Mouse (Mus musculus) forebrain, embryonic 12.5 days (tissue): ENCODE measurements around the gene Spin1. TPM values are rescaled to one million over a fixed set of nuclear protein-coding genes. Genes with fewer than 3 reads are reported as not detected.

Experiments
- ATAC-seq: fragments of 200-750 bp; cut with Nextera tagmentation; 2 replicates; pipeline ENCODE4 v1.8.0; 2017; ENCODE audit warnings: moderate TSS enrichment; ENCODE audit not compliant: low FRiP score
- H3K27ac ChIP-seq: fragments of 300-500 bp; sonication (generic); 2 replicates; pipeline ENCODE4 v1.5.1; 2016; ENCODE audit warnings: mild to moderate bottlenecking
- H3K27me3 ChIP-seq: fragments of 300-500 bp; sonication (generic); 2 replicates; pipeline ENCODE4 v1.6.1; 2016; ENCODE audit warnings: mild to moderate bottlenecking
- H3K36me3 ChIP-seq: fragments of 300-500 bp; sonication (generic); replicated peaks from 2 replicates; pipeline ENCODE4 v1.6.1; 2016; ENCODE audit warnings: mild to moderate bottlenecking
- H3K4me1 ChIP-seq: fragments of 300-500 bp; sonication (generic); 2 replicates; pipeline ENCODE4 v1.6.1; 2016
- H3K4me2 ChIP-seq: fragments of 300-500 bp; sonication (generic); 2 replicates; pipeline ENCODE4 v1.6.1; 2016; ENCODE audit warnings: mild to moderate bottlenecking, moderate library complexity
- H3K4me3 ChIP-seq: fragments of 300-500 bp; sonication (generic); replicated peaks from 2 replicates; pipeline ENCODE4 v1.5.1; 2016; ENCODE audit warnings: mild to moderate bottlenecking
- H3K9ac ChIP-seq: fragments of 300-500 bp; sonication (generic); 2 replicates; pipeline ENCODE4 v1.6.1; 2016; ENCODE audit warnings: mild to moderate bottlenecking
- H3K9me3 ChIP-seq: fragments of 300-500 bp; sonication (generic); 2 replicates; pipeline ENCODE4 v1.6.1; 2016
- WGBS: fragments of 180-500 bp; shearing (Covaris S2); methylation state at CpG from one replicate; pipeline ENCODE4 v1.1.7; 2016; 5-methylcytosine and 5-hydroxymethylcytosine counted together
- polyA plus RNA-seq: library from polyadenylated mRNA; unstranded; fragments of >200 nt; fragmentation: Nextera tagmentation; extraction: Ambion mirVana; gene quantifications from 2 replicates; pipeline ENCODE4 v1.2.1, GENCODE M21; 2016

Spin1 gene
- polyA plus RNA-seq, 1 experiment from 2014 or later: 120 TPM

DNA sequence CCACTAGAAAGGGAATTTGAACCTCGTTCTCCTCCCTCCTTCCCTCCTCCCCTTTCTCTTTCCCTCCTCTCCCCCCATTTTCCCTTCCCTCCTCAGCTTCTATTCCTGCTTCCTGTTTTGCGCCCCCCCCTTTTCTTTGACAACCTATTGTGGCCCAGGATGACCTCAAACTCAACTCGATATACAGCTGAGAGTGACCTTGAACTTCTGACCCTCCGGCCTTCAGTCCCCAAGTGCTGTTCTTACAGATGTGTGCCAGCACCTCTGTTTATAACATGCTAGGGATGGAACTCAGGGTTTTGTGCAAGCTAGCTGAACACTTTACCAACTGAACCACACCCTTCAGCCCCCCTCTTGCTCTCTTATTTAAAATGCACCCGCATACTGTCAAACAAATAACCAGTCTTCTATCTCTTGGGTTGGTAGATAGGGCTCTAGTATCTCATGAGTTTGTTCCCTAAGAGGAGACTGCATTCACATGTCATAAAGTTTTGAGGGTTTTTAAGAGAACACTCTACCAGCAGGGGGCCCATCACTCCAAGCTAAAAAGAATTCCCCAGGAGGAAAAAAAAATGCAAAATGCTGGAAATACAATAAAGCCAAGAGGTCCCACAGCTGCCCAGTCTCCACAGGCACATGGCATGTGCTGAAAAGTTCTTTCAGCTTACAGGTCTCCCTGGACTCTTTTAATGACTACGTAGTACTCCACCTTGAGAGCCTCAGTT is 90.9 kb downstream of the Spin1 start:
- ATAC-seq: no peak
- no peaks in the 10 kb centered on the region for H3K36me3 ChIP-seq
- 86% methylated on average over 6 of the region's 6 CpGs for WGBS

DNA sequence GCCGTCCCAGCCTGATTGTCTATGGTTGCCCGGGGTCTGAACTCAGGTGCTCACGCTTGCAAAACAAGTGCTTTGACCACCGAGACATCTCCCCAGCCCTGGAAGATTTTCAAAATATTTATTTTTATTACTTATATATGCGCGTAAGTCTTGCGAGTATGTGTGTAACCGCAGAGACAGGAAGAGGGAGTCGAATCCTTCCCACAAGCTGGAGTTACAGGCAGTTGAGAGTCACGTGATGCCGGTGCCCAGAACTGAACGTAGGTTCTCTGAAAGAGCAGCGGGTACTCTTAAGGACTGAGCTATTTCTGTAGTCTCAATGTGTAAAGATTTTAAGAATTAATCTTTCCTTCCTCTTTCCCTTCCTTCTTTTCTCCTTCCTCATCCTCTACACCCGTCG is 93.2 kb downstream of the Spin1 start:
- Histone ChIP-seq H3K9me3 (no peaks in the 10 kb centered on the region), H3K27me3 (no peaks in the 10 kb centered on the region), H3K36me3 (no peaks in the 10 kb centered on the region), H3K4me3 (no peak overlapping the region), H3K27ac (no peak overlapping the region), H3K9ac (no peak overlapping the region), H3K4me1 (no peaks in the 10 kb centered on the region), H3K4me2 (no peak overlapping the region)
- no peak for ATAC-seq
- WGBS: 92% methylated on average over 15 of the region's 15 CpGs

More for the DNA sequence above, 90.9 kb downstream of the Spin1 start:
- Histone ChIP-seq H3K9me3 (no peaks in the 10 kb centered on the region), H3K4me2 (no peak overlapping the region), H3K4me3 (no peak overlapping the region), H3K27me3 (no peaks in the 10 kb centered on the region), H3K27ac (no peak overlapping the region), H3K4me1 (no peaks in the 10 kb centered on the region), H3K9ac (no peak overlapping the region)

DNA sequence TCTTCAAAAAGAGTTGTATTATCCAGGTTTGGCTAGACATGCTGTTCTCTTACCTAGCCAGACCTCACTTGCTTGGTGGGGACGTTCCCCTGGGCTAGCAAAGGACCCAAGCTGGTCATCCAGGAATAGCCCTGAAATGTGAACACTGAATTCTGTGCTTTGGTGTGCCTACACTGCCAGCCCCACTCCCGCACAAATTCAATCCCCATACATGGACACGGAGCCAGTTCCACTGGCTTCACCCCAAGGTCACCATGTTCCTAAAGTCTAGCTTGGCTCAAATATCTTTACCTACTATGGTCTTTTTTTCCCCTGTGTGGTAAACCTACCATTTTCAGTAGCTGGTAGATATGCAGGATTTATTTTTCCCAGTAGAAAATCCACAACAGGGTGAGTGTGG is 97.0 kb downstream of the Spin1 start:
- no peak overlapping the region for H3K4me3 ChIP-seq
- H3K9me3 ChIP-seq: no peaks in the 10 kb centered on the region
- H3K36me3 ChIP-seq: no peaks in the 10 kb centered on the region
- no peak for ATAC-seq
- H3K27ac ChIP-seq: no peak overlapping the region
- H3K27me3 ChIP-seq: no peaks in the 10 kb centered on the region
- H3K4me2 ChIP-seq: no peak overlapping the region
- H3K9ac ChIP-seq: no peak overlapping the region
- no peaks in the 10 kb centered on the region for H3K4me1 ChIP-seq
- WGBS: 88% methylated on average over 3 of the region's 3 CpGs

DNA sequence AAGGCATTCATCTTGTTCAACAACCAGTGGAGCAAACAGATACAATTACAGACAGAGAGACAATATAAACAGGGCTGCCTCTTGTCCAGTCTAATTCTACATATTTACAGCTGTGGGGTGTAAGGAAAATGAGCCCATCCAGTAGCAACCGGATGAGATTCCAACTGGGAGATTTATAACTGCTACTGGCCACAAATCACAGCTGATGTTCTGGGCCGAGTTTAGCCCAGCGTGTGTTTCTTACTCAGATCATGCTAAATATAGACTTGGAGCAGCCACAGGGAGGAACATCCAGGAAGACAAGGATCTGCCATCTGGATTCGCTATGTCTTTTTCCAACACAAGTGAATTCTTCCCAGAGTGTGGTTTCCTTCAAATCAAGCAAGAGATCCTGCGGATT is 97.5 kb downstream of the Spin1 start:
- ATAC-seq: no peak

More for the DNA sequence above, 97.5 kb downstream of the Spin1 start:
- WGBS: 92% methylated on average over 5 of the region's 5 CpGs
- no peak overlapping the region for H3K9ac ChIP-seq
- no peak overlapping the region for H3K27ac ChIP-seq
- no peaks in the 10 kb centered on the region for H3K9me3 ChIP-seq
- H3K4me1 ChIP-seq: no peaks in the 10 kb centered on the region
- H3K27me3 ChIP-seq: no peaks in the 10 kb centered on the region
- H3K4me3 ChIP-seq: no peak overlapping the region
- H3K36me3 ChIP-seq: no peaks in the 10 kb centered on the region
- no peak overlapping the region for H3K4me2 ChIP-seq

Other genes starting within 250 kb of the Spin1 start
- gene Nxnl2, start 70.1 kb downstream of the Spin1 start, polyA plus RNA-seq: 0.52 and 0.76 TPM in 2 replicates